Mouse (Mus musculus) gastrocnemius, postnatal 4 days (tissue): ENCODE data around the gene Gng8. TPM values are rescaled to one million over a fixed set of nuclear protein-coding genes. Genes with fewer than 3 reads are reported as not detected.

Source experiments
- DNase-seq, 2 experiments: peaks; one replicate each; pipeline ENCODE4 v3.0.0; 2021 to 2022; ENCODE audit warnings: low spot score in 2 of 2, mixed read lengths in 2 of 2
- total RNA-seq, 2 experiments: library from RNA; stranded (reverse); gene quantifications; 2 replicates each; pipeline ENCODE4 v1.2.3; 2021

Gene Gng8
- total RNA-seq, 2 experiments from 2014 or later = 2.6 TPM

- peak in 1 of 2 experiments; percentile 25 for DNase-seq
Observed at GRCm38 (mm10) chr7:16922360-16922973, 30.9 kb downstream of the Gng8 start.

GRCm38 (mm10) chr7:16923283-16924036 is 31.9 kb downstream of the Gng8 start:
- peak in 1 of 2 experiments; percentile 33 for DNase-seq

- peak; percentile 98 to 99 for DNase-seq
Observed at GRCm38 (mm10) chr7:16924037-16924834, 32.6 kb downstream of the Gng8 start, which contains the start of gene Calm3. TSS of gene Calm3 (minus strand) at chr7:16924114.

- no peak for DNase-seq
Observed at GRCm38 (mm10) chr7:16928341-16928740, 36.8 kb downstream of the Gng8 start.

DNA sequence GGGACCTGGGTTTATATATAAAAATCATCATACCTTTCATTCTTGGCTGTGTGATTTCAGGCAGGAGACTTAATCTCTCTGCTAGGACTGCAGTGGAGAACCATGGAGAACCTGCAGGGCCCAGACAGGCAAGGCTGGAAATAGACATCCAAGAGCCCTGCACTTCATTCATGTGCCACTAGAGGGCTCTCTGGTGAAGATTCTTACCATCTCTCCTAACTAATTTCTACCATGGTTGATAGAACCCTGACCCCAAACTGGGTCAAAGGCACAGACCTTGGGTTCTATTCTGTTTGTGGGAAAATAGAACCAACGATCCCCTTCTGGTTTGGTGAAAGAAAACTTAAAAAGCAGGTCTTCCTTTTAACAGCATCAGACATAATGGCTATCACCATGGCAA is 39.3 kb downstream of the Gng8 start:
- DNase-seq = peak in 1 of 2 experiments; percentile 62

DNA sequence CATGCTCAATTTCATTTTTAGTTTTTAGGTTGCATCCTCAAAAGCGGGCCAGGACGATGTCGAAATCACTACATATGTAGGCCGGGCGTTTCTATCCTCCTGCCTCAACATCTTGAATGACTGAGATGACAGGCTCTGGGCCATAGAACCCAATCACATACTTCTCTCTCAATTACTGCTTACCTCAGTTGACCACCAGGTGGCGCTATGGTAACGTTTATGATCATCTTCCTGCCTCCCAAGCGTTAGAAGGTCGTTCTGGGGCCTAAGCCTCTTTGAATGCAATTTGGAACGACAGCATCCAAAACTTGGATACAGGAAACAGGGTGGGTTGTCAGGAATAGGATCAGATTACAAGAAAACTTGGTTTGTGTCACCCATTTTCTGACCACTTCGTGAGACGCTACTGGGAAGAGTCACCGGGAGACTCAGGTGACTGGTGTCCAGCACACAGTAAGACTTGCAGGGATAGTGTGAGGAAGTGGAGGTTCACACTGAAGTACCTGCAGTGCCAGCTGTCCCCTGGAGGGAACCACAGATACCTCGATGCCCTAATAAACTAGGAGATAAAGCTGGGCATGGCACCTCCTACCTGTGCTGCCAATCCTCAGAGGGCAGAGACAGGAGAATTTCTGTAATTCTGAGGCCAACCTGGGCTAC is 40.5 kb downstream of the Gng8 start:
- peak; percentile 72 to 81 for DNase-seq

GRCm38 (mm10) chr7:16932704-16933577 is 41.4 kb downstream of the Gng8 start:
- DNase-seq = peak in 1 of 2 experiments; percentile 55

DNA sequence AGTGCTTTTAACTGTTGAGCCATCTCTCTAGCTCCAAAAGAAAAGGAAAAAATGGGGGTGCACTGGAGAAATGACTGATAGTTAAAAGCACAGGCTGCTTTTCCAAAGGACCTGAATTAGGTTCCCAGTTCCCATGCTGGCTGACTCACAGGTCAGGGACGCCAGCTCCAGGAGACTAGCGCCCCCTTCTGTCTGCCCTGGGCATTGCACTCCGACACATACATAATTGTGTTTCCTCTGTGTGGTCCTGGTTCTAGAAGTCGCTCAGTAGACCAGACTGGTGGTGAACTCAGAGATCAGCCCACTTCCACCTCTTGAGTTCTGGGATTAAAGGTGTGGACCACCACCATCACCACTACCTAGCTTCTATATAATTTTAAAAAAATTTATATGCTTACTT is 45.7 kb downstream of the Gng8 start:
- DNase-seq = no peak

- no peak for DNase-seq
Observed at GRCm38 (mm10) chr7:16938117-16938791, 46.7 kb downstream of the Gng8 start.

GRCm38 (mm10) chr7:16940292-16940691 is 48.7 kb downstream of the Gng8 start:
- no peak for DNase-seq

- DNase-seq = no peak
Observed at GRCm38 (mm10) chr7:16942861-16943260, 51.3 kb downstream of the Gng8 start.

- peak; percentile 78 to 85 for DNase-seq
Observed at GRCm38 (mm10) chr7:16944061-16944807, 52.6 kb downstream of the Gng8 start, which contains the start of gene Pnmal2. TSS of gene Pnmal2 (plus strand) at chr7:16944682.

DNA sequence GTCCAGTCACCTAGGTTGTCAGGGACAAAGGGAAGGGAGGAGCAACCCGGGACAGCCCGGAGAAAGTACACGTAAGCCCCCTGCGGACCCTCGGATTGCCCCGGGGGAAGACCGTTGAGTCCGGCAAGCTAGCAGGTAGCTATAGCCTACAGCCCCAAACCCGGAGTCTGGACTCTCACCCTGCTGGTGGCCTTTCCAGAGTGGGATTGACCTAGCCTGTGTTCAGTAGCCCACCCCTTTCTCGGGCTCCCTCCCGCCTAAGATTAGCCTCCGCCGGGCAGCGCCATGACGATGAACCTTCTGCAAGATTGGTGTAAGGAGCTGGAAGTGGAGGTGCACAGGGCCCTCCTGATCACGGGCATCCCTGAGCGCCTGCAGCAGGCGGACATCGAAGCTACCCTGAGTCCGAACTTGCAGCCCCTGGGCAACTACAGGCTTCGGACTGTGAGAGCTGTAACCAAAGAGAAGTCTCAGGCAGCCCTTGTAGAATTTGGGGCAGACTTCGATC is 53.3 kb downstream of the Gng8 start:
- DNase-seq = peak in 1 of 2 experiments; percentile 37

Other genes starting within 250 kb of the Gng8 start
- not detected for gene Ceacam15, start 216.1 kb upstream of the Gng8 start, total RNA-seq
- gene Ceacam9, start 169.9 kb upstream of the Gng8 start, total RNA-seq = not detected
- 100 to 1,000 TPM in 1 of 2 experiments, 10 to 100 TPM in 1; 86.6 to 106 TPM for gene Ap2s1, start 153.4 kb upstream of the Gng8 start, total RNA-seq
- gene Slc1a5, start 110.4 kb upstream of the Gng8 start, total RNA-seq = 10 to 100 TPM; 51.8 to 55.1 TPM
- gene Strn4, start 75.9 kb upstream of the Gng8 start, total RNA-seq = 10 to 100 TPM; 66.6 to 78.7 TPM
- 10 to 100 TPM; 22.7 to 22.9 TPM for gene Fkrp, start 75.1 kb upstream of the Gng8 start, total RNA-seq
- gene Prkd2, start 48.9 kb upstream of the Gng8 start, total RNA-seq = 10 to 100 TPM; 16.8 to 17.4 TPM
- 10 to 100 TPM; 17.8 to 19.0 TPM for gene Dact3, start 16.5 kb upstream of the Gng8 start, total RNA-seq
- gene Ptgir, start 14.7 kb downstream of the Gng8 start, total RNA-seq = 1 to 10 TPM; 2.6 to 3.3 TPM
- gene Calm3, start 32.3 kb downstream of the Gng8 start, total RNA-seq = 100 to 1,000 TPM; 189 to 234 TPM
- 10 to 100 TPM; 48.6 to 49.6 TPM for gene Pnmal2, start 52.9 kb downstream of the Gng8 start, total RNA-seq
- gene Pnmal1, start 67.9 kb downstream of the Gng8 start, total RNA-seq = under 1 TPM in 1 of 2 experiments, not detected in 1; 0.16 TPM
- under 1 TPM in 1 of 2 experiments, not detected in 1; 0.05 TPM for gene Gm42372, start 91.3 kb downstream of the Gng8 start, total RNA-seq
- 10 to 100 TPM; 32.5 to 33.4 TPM for gene Ccdc8, start 100.9 kb downstream of the Gng8 start, total RNA-seq
- gene Ppp5c, start 136.1 kb downstream of the Gng8 start, total RNA-seq = 10 to 100 TPM; 72.9 to 84.4 TPM
- gene Hif3a, start 170.6 kb downstream of the Gng8 start, total RNA-seq = 1 to 10 TPM; 6.6 to 8.1 TPM
- under 1 TPM; 0.05 to 0.20 TPM for gene Psg16, start 182.3 kb downstream of the Gng8 start, total RNA-seq